Mouse (Mus musculus) E14TG2a.4 (cell line): ENCODE measurements around the gene Samhd1.

ENCODE experiments used
- CTCF ChIP-seq: conservative IDR thresholded peaks from 2 replicates; pipeline ENCODE4 v1.5.1; 2014; ENCODE audit warnings: low read length
- NANOG ChIP-seq: IDR thresholded peaks from 2 replicates; pipeline ENCODE4 v1.6.1; 2014; ENCODE audit warnings: borderline replicate concordance, low read length, mixed read lengths
- POU5F1 ChIP-seq: IDR thresholded peaks from 2 replicates; pipeline ENCODE4 v1.6.1; 2014; ENCODE audit warnings: low read length, borderline replicate concordance

GRCm38 (mm10) chr2:157145173-157145572 is 10.1 kb upstream of the Samhd1 start:
- TF ChIP-seq CTCF (no peak), POU5F1 (no peak), NANOG (no peak)
